Mouse (Mus musculus) bone marrow macrophage, adult 2 months (primary cell): ENCODE results near the gene Gtsf2. TPM values are rescaled to one million over a fixed set of nuclear protein-coding genes. Genes with fewer than 3 reads are reported as not detected.

Experiments
- H3K27ac ChIP-seq: 2 replicates; pipeline ENCODE4 v1.5.1; 2012; ENCODE audit warnings: low read depth, low read length; ENCODE audit not compliant: insufficient read depth
- H3K4me1 ChIP-seq: 2 replicates; pipeline ENCODE4 v1.6.1; 2012; ENCODE audit warnings: low read length; ENCODE audit not compliant: control insufficient read depth, insufficient read depth
- H3K4me3 ChIP-seq: 2 replicates; pipeline ENCODE4 v1.5.1; 2012; ENCODE audit warnings: mild to moderate bottlenecking, low read length, moderate library complexity; ENCODE audit not compliant: insufficient read depth
- CTCF ChIP-seq: IDR thresholded peaks from 2 replicates; pipeline ENCODE4 v1.5.1; 2012; ENCODE audit warnings: low read depth, mild to moderate bottlenecking, low read length, moderate library complexity
- POLR2A ChIP-seq: IDR thresholded peaks from 2 replicates; pipeline ENCODE4 v1.6.1; 2012; ENCODE audit warnings: mild to moderate bottlenecking, low read depth, low read length, borderline replicate concordance
- polyA plus RNA-seq: library from polyadenylated mRNA; stranded (reverse); fragments of >200 nt; gene quantifications from 2 replicates; pipeline ENCODE4 v1.2.4, GENCODE M21; 2012; ENCODE audit not compliant: missing spikeins, insufficient read depth, insufficient read length

Gene Gtsf2
- polyA plus RNA-seq, 1 experiment, result not detected

DNA sequence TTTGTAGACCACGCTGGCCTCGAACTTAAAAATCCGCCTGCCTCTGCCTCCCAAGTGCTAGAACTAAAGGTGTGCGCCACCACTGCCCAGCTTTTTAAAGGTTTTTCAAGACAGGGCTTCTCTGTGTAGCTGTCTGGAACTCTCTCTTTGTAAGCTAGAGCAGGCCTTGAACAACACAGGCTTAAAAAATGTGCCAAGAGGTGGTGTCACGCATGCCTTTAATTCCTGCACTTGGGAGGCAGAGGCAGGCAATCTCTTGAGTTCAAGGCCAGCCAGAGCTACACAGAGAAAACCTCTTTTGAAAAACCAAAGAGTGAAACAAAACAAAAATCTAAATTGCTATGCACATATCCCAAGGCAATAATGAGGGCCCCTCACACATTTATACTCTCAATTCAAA lies 46.9 kb downstream of the Gtsf2 start:
- TF ChIP-seq POLR2A (no peak), CTCF (no peak)
- peaks cover 17% of the 10 kb centered on the region for H3K4me1 ChIP-seq
- H3K4me3 ChIP-seq, result no peak overlapping the region
- no peak overlapping the region for H3K27ac ChIP-seq

DNA sequence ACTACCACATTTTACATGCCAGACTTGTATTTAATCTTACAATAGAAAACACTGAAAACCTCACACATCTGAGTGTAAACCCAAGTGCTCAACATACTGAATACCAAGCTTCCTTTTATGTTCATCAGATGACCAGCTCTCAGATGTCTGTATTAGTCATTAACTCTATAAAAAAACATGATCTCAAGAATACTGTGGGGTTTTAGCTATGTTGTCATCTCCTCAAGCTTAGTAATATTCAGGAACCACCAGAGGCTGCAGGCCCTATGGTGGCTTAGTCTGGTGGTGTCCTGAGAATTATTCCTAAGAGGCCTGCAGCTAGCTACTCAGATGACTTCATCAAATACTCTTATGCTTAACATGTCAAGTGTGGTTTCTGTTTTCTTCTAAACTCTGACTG lies 54.7 kb downstream of the Gtsf2 start:
- no peak for TF ChIP-seq CTCF
- no peak for TF ChIP-seq POLR2A
- peak overlapping the region; percentile 98 for H3K27ac ChIP-seq
- peaks cover 32% of the 10 kb centered on the region for H3K4me1 ChIP-seq
- H3K4me3 ChIP-seq, result no peak overlapping the region

Other genes starting within 250 kb of the Gtsf2 start
- gene Cbx5, start 208.7 kb downstream of the Gtsf2 start, polyA plus RNA-seq, result 33.5 and 37.2 TPM in 2 replicates
- 154 and 160 TPM in 2 replicates for gene Hnrnpa1, start 208.0 kb downstream of the Gtsf2 start, polyA plus RNA-seq
- gene Nfe2, start 190.1 kb downstream of the Gtsf2 start, polyA plus RNA-seq, result 0.88 and 1.7 TPM in 2 replicates
- 129 and 132 TPM in 2 replicates for gene Copz1, start 175.8 kb downstream of the Gtsf2 start, polyA plus RNA-seq
- 1.4 and 2.7 TPM in 2 replicates for gene Gpr84, start 137.9 kb downstream of the Gtsf2 start, polyA plus RNA-seq
- gene Zfp385a, start 108.4 kb downstream of the Gtsf2 start, polyA plus RNA-seq, result 73.0 and 86.1 TPM in 2 replicates
- 34.0 and 37.3 TPM in 2 replicates for gene Itga5, start 81.7 kb downstream of the Gtsf2 start, polyA plus RNA-seq
- not detected in 2 replicates for gene Gtsf1, start 18.0 kb downstream of the Gtsf2 start, polyA plus RNA-seq
- gene Nckap1l, start 5.3 kb upstream of the Gtsf2 start, polyA plus RNA-seq, result 330 and 354 TPM in 2 replicates
- gene Pde1b, start 54.6 kb upstream of the Gtsf2 start, polyA plus RNA-seq, result 49.4 and 63.6 TPM in 2 replicates
- not detected in 2 replicates for gene Ppp1r1a, start 89.5 kb upstream of the Gtsf2 start, polyA plus RNA-seq
- gene Glycam1, start 116.6 kb upstream of the Gtsf2 start, polyA plus RNA-seq, result not detected in 2 replicates